Comparison of ENCODE assay signal across 20 mouse cellular contexts in genomic region chr3:134489966-134490543, GRCm38 (mm10).
A peak's percentile ranks its signal among the peaks of the same experiment; 100 is the strongest.
DNase-seq lines count a peak whose midpoint lies in the region; ATAC-seq lines count a peak whose summit lies in the region.
"Had no signal": no experiment of that assay in that cellular context is flagged by ENCODE, and none has a peak within 500 bp of the region (broad histone marks: within the 10 kb centered on the region; RNA-seq: fewer than 3 reads in every experiment).

No protein-coding gene starts in this region.

- H3K9ac ChIP-seq in neural tube, embryonic 13.5 days: no peak overlapping the region
- no peak overlapping the region for H3K9ac ChIP-seq in forebrain, embryonic 13.5 days
- no peak overlapping the region for H3K9ac ChIP-seq in hindbrain, embryonic 13.5 days
- H3K9ac ChIP-seq: intestine, embryonic 15.5 days had no signal

- no peaks in the 10 kb centered on the region for H3K9me3 ChIP-seq in neural tube, embryonic 13.5 days
- H3K9me3 ChIP-seq in forebrain, embryonic 13.5 days (replicated peaks): no peaks in the 10 kb centered on the region
- H3K9me3 ChIP-seq in hindbrain, embryonic 13.5 days: no peaks in the 10 kb centered on the region
- H3K9me3 ChIP-seq: intestine, embryonic 15.5 days had no signal

- no peaks in the 10 kb centered on the region for H3K4me1 ChIP-seq in neural tube, embryonic 13.5 days (replicated peaks)
- peaks cover 6% of the 10 kb centered on the region; the same call in 1 of the 2 replicates for H3K4me1 ChIP-seq in forebrain, embryonic 13.5 days
- peaks cover 4% of the 10 kb centered on the region for H3K4me1 ChIP-seq in hindbrain, embryonic 13.5 days (replicated peaks)
- H3K4me1 ChIP-seq: intestine, embryonic 15.5 days had no signal

- no peak overlapping the region for H3K4me3 ChIP-seq in neural tube, embryonic 13.5 days
- no peak overlapping the region for H3K4me3 ChIP-seq in forebrain, embryonic 13.5 days
- H3K4me3 ChIP-seq in hindbrain, embryonic 13.5 days: no peak overlapping the region
- H3K4me3 ChIP-seq: intestine, embryonic 15.5 days had no signal

- no peak overlapping the region for H3K27ac ChIP-seq in neural tube, embryonic 13.5 days (replicated peaks)
- no peak overlapping the region for H3K27ac ChIP-seq in forebrain, embryonic 13.5 days
- no peak overlapping the region for H3K27ac ChIP-seq in hindbrain, embryonic 13.5 days
- H3K27ac ChIP-seq: intestine, embryonic 15.5 days; stomach, postnatal 0 days had no signal

- no peak overlapping the region for H3K4me2 ChIP-seq in neural tube, embryonic 13.5 days
- no peak overlapping the region for H3K4me2 ChIP-seq in forebrain, embryonic 13.5 days
- no peak overlapping the region for H3K4me2 ChIP-seq in hindbrain, embryonic 13.5 days
- H3K4me2 ChIP-seq: intestine, embryonic 15.5 days had no signal

- ATAC-seq in neural tube, embryonic 13.5 days (ENCODE audit: low read depth): peak; percentile 50; the same call in 1 of the 2 replicates
- peak; percentile 87 for ATAC-seq in forebrain, embryonic 13.5 days
- ATAC-seq in hindbrain, embryonic 13.5 days (ENCODE audit: low FRiP score): peak; percentile 57; the same call in 1 of the 2 replicates
- no peak for ATAC-seq in inflammation-experienced regulatory T-cells, adult 6 months
- ATAC-seq: intestine, embryonic 15.5 days; lung, postnatal 0 days; Patski had no signal

- no peaks in the 10 kb centered on the region for H3K36me3 ChIP-seq in neural tube, embryonic 13.5 days
- no peaks in the 10 kb centered on the region for H3K36me3 ChIP-seq in forebrain, embryonic 13.5 days (ENCODE audit: poor library complexity, severe bottlenecking)
- no peaks in the 10 kb centered on the region for H3K36me3 ChIP-seq in hindbrain, embryonic 13.5 days
- H3K36me3 ChIP-seq: intestine, embryonic 15.5 days had no signal

- 79% methylated on average over 5 of the region's 5 CpGs for WGBS in neural tube, embryonic 13.5 days
- 55% methylated on average over 5 of the region's 5 CpGs for WGBS in forebrain, embryonic 13.5 days
- WGBS in hindbrain, embryonic 13.5 days: 64% methylated on average over 5 of the region's 5 CpGs

- no peaks in the 10 kb centered on the region for H3K27me3 ChIP-seq in neural tube, embryonic 13.5 days
- no peaks in the 10 kb centered on the region for H3K27me3 ChIP-seq in forebrain, embryonic 13.5 days
- H3K27me3 ChIP-seq in hindbrain, embryonic 13.5 days: no peaks in the 10 kb centered on the region
- H3K27me3 ChIP-seq: intestine, embryonic 15.5 days; Patski had no signal

- no peak for DNase-seq in neural tube, embryonic 10.5 days (ENCODE audit: extremely low spot score, low spot score)
- DNase-seq in thymus, postnatal 4 days: no peak
- no peak for DNase-seq in gastrocnemius, postnatal 25 days
- DNase-seq: adrenal gland, adult 8-10 months; cerebellum, adult 11 months; cerebellum, postnatal 36 days; gastrocnemius, postnatal 10 days; heart, adult 18-20 months; heart, postnatal 36 days; kidney, adult 9 months; kidney, postnatal 25 days; liver had no signal
